Mouse (Mus musculus): Measurements from ENCODE around the gene Ltf. TPM values are rescaled to one million over a fixed set of nuclear protein-coding genes. Genes with fewer than 3 reads are reported as not detected.
A peak's percentile ranks its signal among the peaks of the same experiment; 100 is the strongest.

Gene Ltf
- polyA plus RNA-seq, 1 experiment from 2014 or later = 3.2 TPM

DNA sequence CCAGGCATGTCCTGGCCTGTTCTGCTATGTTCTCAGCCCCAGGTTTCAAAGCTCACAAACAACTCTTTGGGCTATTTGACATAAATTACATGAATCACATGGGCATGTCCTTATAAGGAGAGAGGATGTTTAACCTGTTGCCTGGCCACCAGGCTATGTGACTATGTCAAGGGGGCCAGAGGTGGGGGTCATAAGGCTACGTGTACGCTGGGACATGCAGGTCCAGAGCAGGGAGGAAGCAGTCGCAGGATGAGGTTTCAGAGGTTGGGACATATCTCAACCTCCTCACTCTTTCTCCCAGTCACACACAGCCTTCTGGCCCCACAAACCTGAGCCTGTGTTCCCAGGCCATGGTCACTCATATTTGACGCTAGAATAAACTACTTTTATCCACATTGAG lies 48.0 kb downstream of the Ltf start:
- no peak overlapping the region for H3K27ac ChIP-seq (ENCODE audit: low read length)
- no peaks in the 10 kb centered on the region for H3K36me3 ChIP-seq (ENCODE audit: control insufficient read depth, insufficient read depth)
- H3K4me3 ChIP-seq (ENCODE audit: low read length) = no peak overlapping the region
- no peaks in the 10 kb centered on the region for H3K27me3 ChIP-seq (ENCODE audit: control insufficient read depth, insufficient read depth, low read length)
- no peak for ATAC-seq (replicated peaks; ENCODE audit: extremely low read depth, insufficient read depth, low FRiP score)
- H3K4me1 ChIP-seq (ENCODE audit: control insufficient read depth, insufficient read depth, low read length) = no peaks in the 10 kb centered on the region
- 80% methylated on average over 4 of the region's 4 CpGs for WGBS
- H3K4me2 ChIP-seq (ENCODE audit: low read depth, low read length) = no peak overlapping the region
- H3K9me3 ChIP-seq (replicated peaks; ENCODE audit: control insufficient read depth, low read length) = no peaks in the 10 kb centered on the region
- H3K9ac ChIP-seq (ENCODE audit: low read length) = no peak overlapping the region

DNA sequence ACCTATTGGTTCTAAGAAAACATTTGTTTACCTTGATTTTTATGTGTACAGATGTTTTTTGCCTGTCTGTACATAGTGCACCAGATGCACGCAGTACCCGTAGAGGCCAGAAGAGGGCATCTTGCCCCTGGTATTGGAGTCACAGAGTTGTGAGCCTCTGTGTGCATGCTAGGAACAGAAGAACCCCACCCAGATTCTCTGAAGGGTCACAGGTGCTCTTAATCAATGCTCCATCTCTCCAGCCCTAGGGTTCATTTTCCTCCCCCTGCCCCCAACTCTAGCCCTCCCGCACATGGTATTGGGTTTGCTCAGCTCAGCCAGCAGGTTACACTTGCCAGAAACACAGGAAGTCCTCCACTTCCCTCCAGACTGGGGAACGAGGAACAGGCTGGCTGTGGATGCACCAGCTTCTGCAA lies 51.5 kb downstream of the Ltf start:
- no peak overlapping the region for H3K9ac ChIP-seq (ENCODE audit: low read length)
- H3K36me3 ChIP-seq (ENCODE audit: control insufficient read depth, insufficient read depth) = peaks cover 4% of the 10 kb centered on the region; the same call in 1 of the 2 replicates
- no peaks in the 10 kb centered on the region for H3K4me1 ChIP-seq (ENCODE audit: control insufficient read depth, insufficient read depth, low read length)
- no peak overlapping the region for H3K4me3 ChIP-seq (ENCODE audit: low read length)
- peaks cover 10% of the 10 kb centered on the region for H3K9me3 ChIP-seq (replicated peaks; ENCODE audit: control insufficient read depth, low read length)
- peak; percentile 49; the same call in 1 of the 2 replicates for ATAC-seq (replicated peaks; ENCODE audit: extremely low read depth, insufficient read depth, low FRiP score)
- H3K27ac ChIP-seq (ENCODE audit: low read length) = no peak overlapping the region
- H3K27me3 ChIP-seq (ENCODE audit: control insufficient read depth, insufficient read depth, low read length) = no peaks in the 10 kb centered on the region
- H3K4me2 ChIP-seq (ENCODE audit: low read depth, low read length) = no peak overlapping the region
- WGBS = 23% methylated on average over 4 of the region's 4 CpGs

DNA sequence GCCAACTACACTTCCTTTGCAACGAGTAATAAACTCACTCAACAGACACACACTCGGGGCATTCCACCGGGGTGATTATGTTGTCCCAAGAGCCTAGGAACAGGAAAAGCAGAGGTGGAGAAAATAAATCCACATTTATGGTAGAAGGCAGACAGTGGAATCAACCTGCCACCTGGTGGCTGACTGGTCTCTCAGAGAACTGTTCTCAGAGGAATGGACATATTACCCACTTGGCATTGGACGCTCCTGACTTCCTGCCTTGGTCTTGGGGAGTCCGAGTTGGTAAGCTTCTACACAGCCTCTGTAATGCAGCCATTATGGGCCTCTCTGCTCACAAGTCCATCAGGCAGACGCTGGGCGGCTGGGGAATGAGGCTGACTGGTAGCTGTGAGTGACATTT lies 53.1 kb downstream of the Ltf start:
- Histone ChIP-seq H3K4me3 (ENCODE audit: low read length) (no peak overlapping the region), H3K9me3 (replicated peaks; ENCODE audit: control insufficient read depth, low read length) (peaks cover 10% of the 10 kb centered on the region), H3K36me3 (ENCODE audit: control insufficient read depth, insufficient read depth) (peaks cover 4% of the 10 kb centered on the region; the same call in 1 of the 2 replicates), H3K4me1 (ENCODE audit: control insufficient read depth, insufficient read depth, low read length) (no peaks in the 10 kb centered on the region), H3K27ac (ENCODE audit: low read length) (no peak overlapping the region), H3K9ac (ENCODE audit: low read length) (no peak overlapping the region), H3K4me2 (ENCODE audit: low read depth, low read length) (no peak overlapping the region), H3K27me3 (ENCODE audit: control insufficient read depth, insufficient read depth, low read length) (no peaks in the 10 kb centered on the region)
- 36% methylated on average over 7 of the region's 7 CpGs for WGBS
- ATAC-seq (replicated peaks; ENCODE audit: extremely low read depth, insufficient read depth, low FRiP score) = no peak

DNA sequence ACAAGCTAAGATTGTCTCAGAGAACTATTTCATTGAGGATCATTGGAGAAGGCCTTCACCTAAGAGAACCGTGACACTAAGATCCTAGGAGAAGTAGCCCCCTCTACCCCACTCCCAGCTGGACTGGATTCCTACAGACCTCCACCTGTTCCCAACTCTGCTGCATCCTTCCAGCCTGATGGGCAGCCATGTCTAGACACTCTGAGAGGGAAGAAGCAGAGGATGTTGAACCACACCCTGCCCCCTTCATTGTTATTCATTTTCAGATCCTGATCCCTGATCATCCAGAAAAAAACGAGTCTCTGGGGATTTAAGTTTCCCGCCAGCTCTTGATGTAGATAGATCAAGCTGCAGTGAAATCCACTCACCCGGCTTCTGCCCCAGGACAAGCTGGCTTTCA lies 53.9 kb downstream of the Ltf start:
- Histone ChIP-seq H3K4me2 (ENCODE audit: low read depth, low read length) (no peak overlapping the region), H3K4me1 (ENCODE audit: control insufficient read depth, insufficient read depth, low read length) (no peaks in the 10 kb centered on the region), H3K27ac (ENCODE audit: low read length) (no peak overlapping the region), H3K27me3 (ENCODE audit: control insufficient read depth, insufficient read depth, low read length) (no peaks in the 10 kb centered on the region), H3K9ac (ENCODE audit: low read length) (no peak overlapping the region), H3K9me3 (replicated peaks; ENCODE audit: control insufficient read depth, low read length) (peaks cover 10% of the 10 kb centered on the region), H3K4me3 (ENCODE audit: low read length) (no peak overlapping the region), H3K36me3 (ENCODE audit: control insufficient read depth, insufficient read depth) (peaks cover 4% of the 10 kb centered on the region; the same call in 1 of the 2 replicates)
- ATAC-seq (replicated peaks; ENCODE audit: extremely low read depth, insufficient read depth, low FRiP score) = no peak
- WGBS = 71% methylated on average over 4 of the region's 4 CpGs

DNA sequence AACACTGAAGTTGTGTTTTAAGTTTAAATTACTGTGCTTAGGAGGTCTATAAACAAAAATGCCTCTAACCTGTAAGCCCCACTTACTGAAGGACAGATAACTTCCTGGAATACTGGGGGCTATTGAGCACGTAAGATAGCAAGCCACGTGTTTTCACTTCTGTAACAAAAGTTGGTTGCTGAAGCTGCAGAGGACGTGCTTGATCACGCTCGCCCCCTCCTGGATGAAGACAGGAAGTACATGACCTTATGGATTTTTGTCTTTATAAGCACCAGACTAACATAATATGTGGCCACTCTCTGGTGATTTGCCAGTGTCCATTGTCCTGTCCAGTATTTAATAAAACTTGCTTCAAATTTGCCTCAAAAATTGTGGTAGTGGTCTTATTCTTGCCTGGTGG lies 58.7 kb downstream of the Ltf start:
- 66% methylated on average over 5 of the region's 5 CpGs for WGBS
- no peaks in the 10 kb centered on the region for H3K27me3 ChIP-seq (ENCODE audit: control insufficient read depth, insufficient read depth, low read length)

DNA sequence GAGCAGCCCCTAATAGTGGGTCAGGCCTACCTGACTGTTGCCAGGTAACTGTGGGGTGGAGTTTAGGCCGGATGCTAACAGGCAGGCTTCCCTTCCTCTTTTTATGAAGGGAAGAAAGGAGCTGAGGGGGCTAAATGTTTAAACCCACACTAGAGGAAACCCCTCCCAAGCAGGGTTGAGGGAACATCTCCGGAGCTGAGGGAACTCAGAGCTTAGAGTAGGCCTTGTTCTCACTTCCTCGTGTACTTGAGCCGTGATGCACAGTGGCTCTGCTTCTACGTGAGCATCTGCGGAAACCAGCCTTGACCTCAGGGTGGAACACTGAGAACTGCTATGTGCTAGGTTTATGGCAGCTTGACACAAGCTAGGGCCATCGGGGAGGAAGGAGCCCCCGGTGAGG lies 61.7 kb downstream of the Ltf start:
- H3K27me3 ChIP-seq (ENCODE audit: control insufficient read depth, insufficient read depth, low read length) = no peaks in the 10 kb centered on the region
- no peak overlapping the region for H3K4me3 ChIP-seq (ENCODE audit: low read length)
- no peaks in the 10 kb centered on the region for H3K36me3 ChIP-seq (ENCODE audit: control insufficient read depth, insufficient read depth)
- no peak overlapping the region for H3K27ac ChIP-seq (ENCODE audit: low read length)
- H3K9ac ChIP-seq (ENCODE audit: low read length) = no peak overlapping the region
- no peak for ATAC-seq (replicated peaks; ENCODE audit: extremely low read depth, insufficient read depth, low FRiP score)
- WGBS = 90% methylated on average over 8 of the region's 8 CpGs
- no peaks in the 10 kb centered on the region for H3K9me3 ChIP-seq (replicated peaks; ENCODE audit: control insufficient read depth, low read length)
- H3K4me1 ChIP-seq (ENCODE audit: control insufficient read depth, insufficient read depth, low read length) = no peaks in the 10 kb centered on the region
- H3K4me2 ChIP-seq (ENCODE audit: low read depth, low read length) = no peak overlapping the region

More for the DNA sequence above, 58.7 kb downstream of the Ltf start:
- ATAC-seq (replicated peaks; ENCODE audit: extremely low read depth, insufficient read depth, low FRiP score) = no peak
- H3K36me3 ChIP-seq (ENCODE audit: control insufficient read depth, insufficient read depth) = peaks cover 4% of the 10 kb centered on the region; the same call in 1 of the 2 replicates
- H3K4me3 ChIP-seq (ENCODE audit: low read length) = no peak overlapping the region
- no peak overlapping the region for H3K9ac ChIP-seq (ENCODE audit: low read length)
- H3K9me3 ChIP-seq (replicated peaks; ENCODE audit: control insufficient read depth, low read length) = peaks cover 10% of the 10 kb centered on the region
- no peak overlapping the region for H3K27ac ChIP-seq (ENCODE audit: low read length)
- H3K4me2 ChIP-seq (ENCODE audit: low read depth, low read length) = no peak overlapping the region
- no peaks in the 10 kb centered on the region for H3K4me1 ChIP-seq (ENCODE audit: control insufficient read depth, insufficient read depth, low read length)

DNA sequence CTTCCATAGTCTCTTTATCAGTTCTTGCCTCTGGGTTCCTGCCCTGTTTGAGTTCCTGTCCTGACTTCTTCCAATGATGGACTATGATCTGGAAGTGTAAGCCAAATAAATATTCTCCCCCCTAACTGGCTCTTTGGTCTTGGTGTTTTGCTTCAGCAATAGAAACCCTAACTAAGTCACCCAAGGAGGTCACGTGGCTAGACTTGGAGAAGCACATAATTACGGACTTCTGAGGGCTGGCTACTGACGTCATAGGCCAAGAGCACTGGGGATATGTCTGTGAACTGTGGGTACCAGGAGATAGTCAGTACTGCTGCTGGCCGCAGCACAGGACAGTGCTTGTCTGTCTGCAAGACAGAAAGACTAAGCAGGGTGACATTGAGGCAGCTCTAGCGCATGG lies 62.7 kb downstream of the Ltf start:
- Histone ChIP-seq H3K4me3 (ENCODE audit: low read length) (no peak overlapping the region), H3K4me2 (ENCODE audit: low read depth, low read length) (no peak overlapping the region), H3K9ac (ENCODE audit: low read length) (no peak overlapping the region), H3K27me3 (ENCODE audit: control insufficient read depth, insufficient read depth, low read length) (no peaks in the 10 kb centered on the region), H3K4me1 (ENCODE audit: control insufficient read depth, insufficient read depth, low read length) (peaks cover under 1% of the 10 kb centered on the region; the same call in 1 of the 2 replicates), H3K36me3 (ENCODE audit: control insufficient read depth, insufficient read depth) (no peaks in the 10 kb centered on the region), H3K9me3 (replicated peaks; ENCODE audit: control insufficient read depth, low read length) (no peaks in the 10 kb centered on the region), H3K27ac (ENCODE audit: low read length) (no peak overlapping the region)
- no peak for ATAC-seq (replicated peaks; ENCODE audit: extremely low read depth, insufficient read depth, low FRiP score)
- WGBS = 77% methylated on average over 5 of the region's 5 CpGs

DNA sequence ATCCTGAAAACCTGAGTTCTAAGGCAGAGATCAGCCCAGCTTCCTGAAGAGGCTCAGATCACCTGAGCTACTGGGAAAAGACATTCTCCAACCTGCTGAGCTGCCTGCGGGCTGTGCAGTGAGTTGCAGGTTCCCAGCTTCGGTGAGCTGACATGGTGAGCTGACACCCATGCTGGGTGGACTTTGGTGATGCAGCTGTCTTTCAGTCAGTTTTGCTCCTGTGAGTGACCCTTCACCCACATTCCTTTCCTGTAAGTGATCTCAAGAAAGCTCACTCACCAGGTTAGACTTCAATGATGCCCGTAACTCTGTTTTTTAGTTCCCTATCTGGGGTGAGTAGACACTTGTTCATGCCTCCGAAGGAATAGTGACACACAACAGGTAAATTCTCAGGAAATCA lies 66.3 kb downstream of the Ltf start:
- Histone ChIP-seq H3K9ac (ENCODE audit: low read length) (no peak overlapping the region), H3K4me2 (ENCODE audit: low read depth, low read length) (no peak overlapping the region), H3K9me3 (replicated peaks; ENCODE audit: control insufficient read depth, low read length) (no peaks in the 10 kb centered on the region), H3K36me3 (ENCODE audit: control insufficient read depth, insufficient read depth) (no peaks in the 10 kb centered on the region), H3K4me3 (ENCODE audit: low read length) (no peak overlapping the region), H3K27ac (ENCODE audit: low read length) (no peak overlapping the region), H3K4me1 (ENCODE audit: control insufficient read depth, insufficient read depth, low read length) (peaks cover 17% of the 10 kb centered on the region), H3K27me3 (ENCODE audit: control insufficient read depth, insufficient read depth, low read length) (no peaks in the 10 kb centered on the region; the same call in 1 of the 2 replicates)
- no peak for ATAC-seq (replicated peaks; ENCODE audit: extremely low read depth, insufficient read depth, low FRiP score)
- 42% methylated on average over 4 of the region's 4 CpGs for WGBS

DNA sequence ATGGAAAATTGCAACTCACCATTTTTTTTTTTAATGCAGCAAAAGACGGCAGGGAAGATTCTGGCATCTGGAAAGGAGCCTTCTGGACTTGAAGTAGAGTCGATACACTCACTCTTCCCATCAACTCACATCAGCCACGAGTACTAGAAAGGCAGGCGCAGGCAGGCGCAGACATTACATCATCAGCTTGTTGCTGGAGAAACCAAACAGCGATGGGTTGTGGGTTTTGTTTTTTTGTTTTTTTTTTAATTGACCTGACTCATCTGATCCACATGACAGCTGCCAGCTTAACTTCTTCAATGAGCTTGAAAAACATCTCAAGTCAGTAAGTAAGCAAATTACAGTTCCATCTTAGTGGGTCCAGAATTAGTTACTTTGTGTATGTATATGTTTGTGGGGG lies 67.1 kb downstream of the Ltf start:
- Histone ChIP-seq H3K4me2 (ENCODE audit: low read depth, low read length) (no peak overlapping the region), H3K36me3 (ENCODE audit: control insufficient read depth, insufficient read depth) (no peaks in the 10 kb centered on the region), H3K9me3 (replicated peaks; ENCODE audit: control insufficient read depth, low read length) (no peaks in the 10 kb centered on the region), H3K9ac (ENCODE audit: low read length) (no peak overlapping the region), H3K4me1 (ENCODE audit: control insufficient read depth, insufficient read depth, low read length) (peaks cover 17% of the 10 kb centered on the region), H3K27me3 (ENCODE audit: control insufficient read depth, insufficient read depth, low read length) (no peaks in the 10 kb centered on the region; the same call in 1 of the 2 replicates), H3K27ac (ENCODE audit: low read length) (no peak overlapping the region), H3K4me3 (ENCODE audit: low read length) (no peak overlapping the region)
- WGBS = 63% methylated on average over 6 of the region's 6 CpGs
- ATAC-seq (replicated peaks; ENCODE audit: extremely low read depth, insufficient read depth, low FRiP score) = no peak
